Mouse (Mus musculus) T-helper 17 cell (primary cell): ENCODE measurements at regions not wholly inside any gene's neighbourhood (a gene's known extent, or its start where the extent isn't known, plus 50 kb on each side); places are given as distances from the start of the nearest gene placed in this dataset.
"Not testable (repeated sequence)": the region's sequence is repeated elsewhere in the genome, so short reads cannot be mapped to it uniquely, and the experiment has no call there.

Experiments
- in situ Hi-C, 2 experiments: fragments of 300-600 bp; cut with MboI, MseI; formaldehyde crosslinking; loops; 1 replicate in 1 of 2; 2 replicates in 1 of 2; pipeline ENCODE4 v1.15.1; 2025; ENCODE audit warnings: high pct_unique_total_duplicates in 2 of 2

GRCm38 (mm10) chr12:18998160-18998559 is 483.9 kb downstream of the 5730507C01Rik start:
- in situ Hi-C loops: loop anchor here in 1 of 2 experiments (5.0 kb wide), 1 partner anchor 651 kb away; no protein-coding TSS in a partner anchor

GRCm38 (mm10) chr12:19000597-19000996 is 486.3 kb downstream of the 5730507C01Rik start:
- in situ Hi-C loops: not testable (repeated sequence)
